Mouse (Mus musculus) liver, adult 2 months (tissue): Measurements from ENCODE around the gene Cipc. TPM values are rescaled to one million over a fixed set of nuclear protein-coding genes. Genes with fewer than 3 reads are reported as not detected.

Experiments
- DNase-seq: peaks from one replicate; pipeline ENCODE4 v3.0.0-alpha.2; 2011; ENCODE audit warnings: low read depth, low spot score; ENCODE audit errors: extremely low read depth
- H3K27ac ChIP-seq: fragments of 200-500 bp; replicated peaks from 2 replicates; pipeline ENCODE4 v1.5.1; 2012; ENCODE audit warnings: low read depth, mild to moderate bottlenecking, control low read depth, inconsistent platforms, low read length; ENCODE audit not compliant: insufficient read depth
- H3K27me3 ChIP-seq: fragments of 200-500 bp; 2 replicates; pipeline ENCODE4 v1.6.1; 2012; ENCODE audit warnings: mild to moderate bottlenecking, moderate library complexity, low read length, inconsistent platforms; ENCODE audit not compliant: control insufficient read depth, insufficient read depth
- H3K36me3 ChIP-seq: fragments of 200-500 bp; 2 replicates; pipeline ENCODE4 v1.6.1; 2012; ENCODE audit warnings: low read length, inconsistent platforms; ENCODE audit not compliant: control insufficient read depth, insufficient read depth
- H3K4me1 ChIP-seq: fragments of 200-500 bp; 2 replicates; pipeline ENCODE4 v1.6.1; 2011; ENCODE audit warnings: low read length; ENCODE audit not compliant: control insufficient read depth, insufficient read depth
- H3K4me3 ChIP-seq: fragments of 200-500 bp; 2 replicates; pipeline ENCODE4 v1.5.1; 2011; ENCODE audit warnings: low read depth, mild to moderate bottlenecking, control low read depth, low read length, moderate library complexity; ENCODE audit not compliant: insufficient read depth
- H3K79me2 ChIP-seq: fragments of 200-500 bp; 2 replicates; pipeline ENCODE4 v1.6.1; 2012; ENCODE audit warnings: inconsistent platforms, mild to moderate bottlenecking, low read length, moderate library complexity; ENCODE audit not compliant: control insufficient read depth, insufficient read depth
- H3K9ac ChIP-seq: fragments of 200-500 bp; 2 replicates; pipeline ENCODE4 v1.6.1; 2012; ENCODE audit warnings: low read depth, mild to moderate bottlenecking, control low read depth, inconsistent platforms, low read length
- CTCF ChIP-seq: fragments of 200-500 bp; IDR thresholded peaks from 2 replicates; pipeline ENCODE4 v1.5.1; 2011; ENCODE audit warnings: low read depth, low read length, control low read depth
- POLR2A ChIP-seq: fragments of 200-500 bp; IDR thresholded peaks from 2 replicates; pipeline ENCODE4 v1.6.1; 2011; ENCODE audit warnings: low read length, control low read depth; ENCODE audit not compliant: insufficient read depth; ENCODE audit errors: extremely low read depth
- WGBS: fragments of 180-500 bp; shearing (Covaris S2); methylation state at CpG from one replicate; pipeline ENCODE4 v1.1.7; 2018; 5-methylcytosine and 5-hydroxymethylcytosine counted together
- polyA plus RNA-seq: library from polyadenylated mRNA; depleted of rRNA; stranded (reverse); fragments of >200 nt; gene quantifications from 2 replicates; pipeline ENCODE4 v1.2.3, GENCODE M21; 2012
- total RNA-seq: library from RNA; depleted of rRNA; stranded (reverse); fragments of >200 nt; gene quantifications from 2 replicates; pipeline ENCODE4 v1.2.3, GENCODE M21; 2014

Gene Cipc
- total and polyA plus RNA-seq, 2 experiments = 26.4 to 36.0 TPM

DNA sequence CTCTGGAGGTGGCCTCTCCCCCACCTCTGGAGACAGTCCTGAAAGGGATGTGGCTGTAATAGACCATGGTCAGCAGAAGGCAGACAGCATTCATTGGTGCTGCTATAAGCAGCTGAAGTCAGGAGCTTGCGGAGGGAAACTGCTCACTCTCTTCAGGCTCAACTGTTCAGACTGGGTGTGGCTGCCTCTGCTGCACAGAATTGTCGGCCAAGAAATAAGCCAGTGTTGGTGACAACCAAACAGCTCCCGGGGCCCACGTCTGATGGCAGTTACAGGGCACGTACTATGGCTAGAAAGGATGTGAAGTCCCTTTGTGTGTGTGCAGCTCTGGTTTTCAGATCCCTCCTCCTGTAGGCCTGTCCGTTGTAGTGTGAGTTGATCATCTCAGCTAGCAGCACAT is 32.1 kb upstream of the Cipc start:
- no peak overlapping the region for H3K9ac ChIP-seq
- no peaks in the 10 kb centered on the region for H3K27me3 ChIP-seq
- no peak for DNase-seq
- 71% methylated on average over 6 of the region's 6 CpGs for WGBS
- H3K79me2 ChIP-seq = no peaks in the 10 kb centered on the region
- TF ChIP-seq CTCF (no peak), POLR2A (no peak)
- H3K36me3 ChIP-seq = no peaks in the 10 kb centered on the region
- no peak overlapping the region for H3K4me3 ChIP-seq
- H3K4me1 ChIP-seq = peaks cover 23% of the 10 kb centered on the region
- H3K27ac ChIP-seq = no peak overlapping the region

DNA sequence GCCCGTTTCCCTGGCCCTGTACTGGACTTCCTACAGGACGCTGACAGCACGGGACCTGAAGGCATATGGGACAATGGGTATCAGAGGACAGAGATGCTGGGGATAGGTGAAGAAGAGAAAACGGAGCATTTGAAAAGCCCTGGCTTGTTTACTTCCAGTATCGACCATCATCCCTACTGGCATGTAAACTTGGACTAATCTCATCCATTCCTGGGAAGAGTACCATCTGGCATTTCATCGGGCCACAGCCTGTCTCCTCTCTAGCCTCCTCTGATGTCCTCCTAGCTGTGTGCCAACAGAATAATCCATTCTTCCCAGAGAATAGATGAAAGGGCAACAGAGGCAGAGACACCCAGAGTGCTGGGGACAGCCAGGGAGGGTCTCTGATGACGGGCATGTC is 31.2 kb upstream of the Cipc start:
- Histone ChIP-seq H3K36me3 (no peaks in the 10 kb centered on the region), H3K9ac (no peak overlapping the region), H3K27ac (no peak overlapping the region), H3K27me3 (no peaks in the 10 kb centered on the region), H3K79me2 (no peaks in the 10 kb centered on the region), H3K4me1 (peaks cover 23% of the 10 kb centered on the region), H3K4me3 (no peak overlapping the region)
- TF ChIP-seq CTCF (no peak), POLR2A (no peak)
- WGBS = 50% methylated on average over 7 of the region's 7 CpGs
- peak; percentile 68 for DNase-seq

DNA sequence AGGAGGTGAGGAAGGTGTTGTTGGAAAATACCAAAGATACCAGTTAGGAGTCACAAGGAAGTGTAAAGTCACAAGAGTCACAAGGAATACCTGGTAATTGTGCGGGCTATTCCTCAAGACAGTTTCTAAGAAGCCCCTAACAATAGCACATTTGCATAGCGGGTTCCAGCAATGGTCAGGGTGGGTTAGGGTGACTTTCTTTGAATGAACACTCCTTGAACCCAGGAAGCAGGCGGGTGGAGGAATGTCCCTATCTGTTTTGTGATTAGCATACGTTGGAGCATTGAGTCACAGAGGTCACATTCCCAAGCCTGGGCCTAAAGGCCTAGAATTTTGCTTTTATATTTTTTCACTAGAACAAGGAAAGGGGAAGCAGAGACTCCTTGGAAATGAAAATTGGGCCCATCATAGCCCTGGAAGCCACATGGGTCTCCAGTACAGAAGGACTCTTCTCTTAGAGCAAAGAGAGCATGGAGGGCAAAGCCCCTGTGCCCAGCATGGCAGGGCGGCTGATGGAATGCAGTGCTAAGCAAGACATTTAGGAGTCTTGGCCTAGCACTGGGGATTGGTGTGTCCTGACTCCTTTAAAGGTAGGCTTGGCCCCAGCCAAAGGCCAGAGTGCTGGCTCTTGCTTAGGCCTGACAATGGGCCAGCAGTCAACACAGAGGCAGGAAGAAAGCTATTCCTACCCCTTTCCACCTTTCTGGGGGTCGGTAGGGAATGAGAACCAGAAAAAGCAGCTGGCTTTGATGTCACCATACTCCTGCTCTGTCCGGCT is 29.9 kb upstream of the Cipc start:
- Histone ChIP-seq H3K36me3 (no peaks in the 10 kb centered on the region), H3K4me1 (peaks cover 23% of the 10 kb centered on the region), H3K27ac (0 out of 2 replicates have a peak overlapping the region, but pooled peaks have one; percentile 4), H3K79me2 (no peaks in the 10 kb centered on the region), H3K27me3 (no peaks in the 10 kb centered on the region), H3K4me3 (no peak overlapping the region), H3K9ac (no peak overlapping the region)
- WGBS = 78% methylated on average over 7 of the region's 7 CpGs
- no peak for TF ChIP-seq CTCF
- TF ChIP-seq POLR2A = no peak
- peak; percentile 48 for DNase-seq

DNA sequence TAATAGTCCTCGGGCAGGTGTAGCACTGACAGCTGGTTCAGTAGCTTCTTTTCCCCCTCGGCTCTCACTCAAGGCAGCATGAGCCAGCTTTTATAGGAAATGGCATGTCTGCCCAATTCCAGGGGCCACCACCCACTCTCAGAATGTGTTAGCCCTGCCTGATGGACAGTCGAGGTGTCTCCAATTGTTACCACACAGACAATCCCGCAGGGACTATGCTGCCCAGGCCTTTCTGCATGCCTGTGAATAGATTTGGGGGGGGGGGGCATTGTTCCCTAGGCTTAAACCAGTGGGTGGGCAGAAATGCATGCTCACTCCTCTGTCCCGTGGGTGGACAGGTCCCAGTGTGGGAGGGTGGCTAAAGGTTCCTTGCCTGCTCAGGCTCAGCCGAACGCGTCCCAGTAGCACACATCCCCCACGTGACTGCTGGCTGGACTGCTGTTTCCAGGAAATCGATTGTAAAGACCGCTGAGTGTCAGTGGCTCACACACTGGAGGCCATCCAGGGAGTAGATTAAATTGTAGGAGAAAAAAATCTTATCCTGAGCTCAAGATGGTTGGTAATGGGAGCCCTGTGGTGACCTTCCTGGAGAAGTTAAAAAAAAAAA is 28.4 kb upstream of the Cipc start:
- Histone ChIP-seq H3K4me3 (no peak overlapping the region), H3K9ac (peak overlapping the region; percentile 7; the same call in 1 of the 2 replicates), H3K27ac (peak overlapping the region; percentile 61), H3K36me3 (no peaks in the 10 kb centered on the region), H3K4me1 (peaks cover 26% of the 10 kb centered on the region), H3K79me2 (no peaks in the 10 kb centered on the region), H3K27me3 (no peaks in the 10 kb centered on the region)
- peak; percentile 93 for DNase-seq
- 12% methylated on average over 11 of the region's 11 CpGs for WGBS
- TF ChIP-seq CTCF (no peak), POLR2A (no peak)

DNA sequence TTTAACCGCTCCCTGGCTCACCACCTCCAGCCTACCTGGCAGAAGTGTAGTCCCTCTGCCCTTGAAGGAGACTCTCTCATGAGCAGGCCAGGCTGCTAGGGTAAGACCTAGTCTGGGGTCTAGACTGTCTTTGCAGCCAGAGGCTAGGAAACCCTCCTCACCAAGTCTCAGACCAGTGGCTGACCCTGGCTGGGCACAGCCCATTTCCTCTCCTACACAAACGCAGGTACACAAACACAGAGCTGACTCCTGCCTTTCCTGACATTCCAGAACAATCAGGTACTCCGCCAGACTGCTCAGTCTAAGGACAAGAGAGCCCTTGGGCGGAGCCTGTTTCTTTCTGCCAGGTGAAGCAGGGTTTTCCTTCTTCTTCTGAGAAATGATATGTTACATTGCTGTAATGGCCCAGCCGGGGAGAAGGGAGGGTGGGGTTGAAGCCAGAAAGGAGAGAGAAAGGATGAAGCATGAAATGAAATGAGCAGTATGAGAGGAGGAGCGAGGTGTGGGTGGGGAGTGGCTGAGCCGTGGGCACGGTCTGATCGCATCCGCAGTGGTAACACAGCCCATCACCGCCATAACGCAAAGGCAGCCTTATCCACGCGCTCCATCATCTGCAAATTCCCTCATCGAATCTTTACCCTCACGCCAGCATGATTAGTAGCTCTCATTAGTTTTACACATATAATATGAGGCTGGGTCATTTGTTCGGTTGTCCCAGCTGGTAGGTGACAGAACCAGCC is 27.7 kb upstream of the Cipc start:
- Histone ChIP-seq H3K9ac (no peak overlapping the region), H3K4me3 (no peak overlapping the region), H3K4me1 (peaks cover 28% of the 10 kb centered on the region), H3K36me3 (no peaks in the 10 kb centered on the region), H3K27ac (peak overlapping the region; percentile 40), H3K79me2 (no peaks in the 10 kb centered on the region), H3K27me3 (no peaks in the 10 kb centered on the region)
- 73% methylated on average over 17 of the region's 17 CpGs for WGBS
- TF ChIP-seq CTCF (no peak), POLR2A (no peak)
- DNase-seq = no peak
